Mouse (Mus musculus) MEL (cell line): Measurements from ENCODE around the gene Npas3. TPM values are rescaled to one million over a fixed set of nuclear protein-coding genes. Genes with fewer than 3 reads are reported as not detected.

Experiments
- DNase-seq: peaks from one replicate; pipeline ENCODE4 v3.0.0; 2011; ENCODE audit warnings: low read depth, low spot score
- H3K27ac ChIP-seq: 2 replicates; pipeline ENCODE4 v1.5.1; 2012; ENCODE audit warnings: low read depth, mild to moderate bottlenecking, control low read depth, low read length, moderate library complexity; ENCODE audit not compliant: control insufficient read depth
- H3K27me3 ChIP-seq, 2 experiments: fragments of 150-350 bp in 1 of 2; sonication (generic) in 1 of 2; 2 replicates each; pipeline ENCODE4 v1.6.1; 2012; ENCODE audit warnings: low read length in 2 of 2, mild to moderate bottlenecking in 2 of 2, improper control_type of control experiment in 1 of 2, moderate library complexity in 1 of 2; ENCODE audit not compliant: insufficient read depth in 2 of 2, control insufficient read depth in 1 of 2
- H3K36me3 ChIP-seq, 2 experiments: 2 replicates each; pipeline ENCODE4 v1.6.1; 2012 to 2014; ENCODE audit warnings: low read length in 2 of 2, improper control_type of control experiment in 1 of 2, inconsistent platforms in 1 of 2, mild to moderate bottlenecking in 1 of 2; ENCODE audit not compliant: insufficient read depth in 2 of 2, control insufficient read depth in 1 of 2
- H3K4me1 ChIP-seq, 2 experiments: fragments of 150-350 bp in 1 of 2; sonication (generic) in 1 of 2; 2 replicates each; pipeline ENCODE4 v1.6.1; 2012; ENCODE audit warnings: low read length in 2 of 2, improper control_type of control experiment in 1 of 2, mild to moderate bottlenecking in 1 of 2; ENCODE audit not compliant: insufficient read depth in 2 of 2, control insufficient read depth in 1 of 2
- H3K4me3 ChIP-seq, 2 experiments: fragments of 150-350 bp in 1 of 2; sonication (generic) in 1 of 2; 2 replicates each; pipeline ENCODE4 v1.5.1; 2012; ENCODE audit warnings: low read depth in 2 of 2, low read length in 2 of 2, mild to moderate bottlenecking in 2 of 2, moderate library complexity in 2 of 2, control low read depth in 1 of 2, improper control_type of control experiment in 1 of 2; ENCODE audit not compliant: control insufficient read depth in 1 of 2, insufficient read depth in 1 of 2
- H3K79me2 ChIP-seq: 2 replicates; pipeline ENCODE4 v1.6.1; 2012; ENCODE audit warnings: mild to moderate bottlenecking, low read length, moderate library complexity; ENCODE audit not compliant: control insufficient read depth, poor library complexity, insufficient read depth
- H3K9ac ChIP-seq: 2 replicates; pipeline ENCODE4 v1.6.1; 2012; ENCODE audit warnings: low read depth, mild to moderate bottlenecking, control low read depth, low read length, moderate library complexity; ENCODE audit not compliant: control insufficient read depth, poor library complexity, severe bottlenecking
- H3K9me3 ChIP-seq: fragments of 150-350 bp; sonication (generic); replicated peaks from 2 replicates; pipeline ENCODE4 v1.6.1; 2012; ENCODE audit warnings: mild to moderate bottlenecking, low read length, improper control_type of control experiment, moderate library complexity; ENCODE audit not compliant: insufficient read depth
- BHLHE40 ChIP-seq: IDR thresholded peaks from 2 replicates; pipeline ENCODE4 v1.6.1; 2012; ENCODE audit warnings: low read depth, mild to moderate bottlenecking, inconsistent platforms, low read length, improper control_type of control experiment, borderline replicate concordance
- CHD1 ChIP-seq: IDR thresholded peaks from 2 replicates; pipeline ENCODE4 v1.6.1; 2012; ENCODE audit warnings: low read depth, mild to moderate bottlenecking, inconsistent platforms, low read length, improper control_type of control experiment
- E2F4 ChIP-seq: IDR thresholded peaks from 2 replicates; pipeline ENCODE4 v1.6.1; 2011; ENCODE audit warnings: low read depth, low read length, improper control_type of control experiment, borderline replicate concordance
- EP300 ChIP-seq, 2 experiments: IDR thresholded peaks; 2 replicates each; pipeline ENCODE4 v1.6.1; 2011; ENCODE audit warnings: improper control_type of control experiment in 2 of 2, low read length in 2 of 2, low read depth in 1 of 2, mild to moderate bottlenecking in 1 of 2
- JUND ChIP-seq: IDR thresholded peaks from 2 replicates; pipeline ENCODE4 v1.6.1; 2011; ENCODE audit warnings: low read depth, mild to moderate bottlenecking, improper control_type of control experiment, low read length
- KAT2A ChIP-seq: conservative IDR thresholded peaks from 2 replicates; pipeline ENCODE4 v1.6.1; 2012; ENCODE audit warnings: low read depth, low read length, improper control_type of control experiment, inconsistent platforms
- MAFK ChIP-seq: IDR thresholded peaks from 2 replicates; pipeline ENCODE4 v1.6.1; 2011; ENCODE audit warnings: low read depth, mild to moderate bottlenecking, low read length, improper control_type of control experiment, borderline replicate concordance
- MEF2A ChIP-seq: IDR thresholded peaks from 2 replicates; pipeline ENCODE4 v1.6.1; 2014; ENCODE audit warnings: low read depth, mild to moderate bottlenecking, inconsistent platforms, low read length, improper control_type of control experiment; ENCODE audit not compliant: poor library complexity, insufficient replicate concordance, severe bottlenecking; ENCODE audit errors: extremely low read depth
- MYC ChIP-seq: IDR thresholded peaks from 2 replicates; pipeline ENCODE4 v1.6.1; 2011; ENCODE audit warnings: low read depth, mild to moderate bottlenecking, low read length, improper control_type of control experiment, moderate library complexity
- POLR2A ChIP-seq, 2 experiments: IDR thresholded peaks; 2 replicates each; pipeline ENCODE4 v1.6.1; 2011 to 2012; ENCODE audit warnings: low read length in 2 of 2, mild to moderate bottlenecking in 2 of 2, control low read depth in 1 of 2, improper control_type of control experiment in 1 of 2, low read depth in 1 of 2, moderate library complexity in 1 of 2; ENCODE audit not compliant: control insufficient read depth in 1 of 2, insufficient read depth in 1 of 2, poor library complexity in 1 of 2
- POLR2AphosphoS5 ChIP-seq: IDR thresholded peaks from 2 replicates; pipeline ENCODE4 v1.6.1; 2012; ENCODE audit warnings: low read depth, borderline replicate concordance, mild to moderate bottlenecking, inconsistent platforms, low read length, moderate library complexity, mixed read lengths
- RAD21 ChIP-seq: IDR thresholded peaks from 2 replicates; pipeline ENCODE4 v1.6.1; 2011; ENCODE audit warnings: mild to moderate bottlenecking, low read depth, low read length, improper control_type of control experiment
- SIN3A ChIP-seq: IDR thresholded peaks from 2 replicates; pipeline ENCODE4 v1.6.1; 2012; ENCODE audit warnings: low read length, improper control_type of control experiment, inconsistent platforms
- TBP ChIP-seq: IDR thresholded peaks from 2 replicates; pipeline ENCODE4 v1.8.0; 2011; ENCODE audit warnings: low read depth, low read length, improper control_type of control experiment
- TCF12 ChIP-seq: IDR thresholded peaks from 2 replicates; pipeline ENCODE4 v1.6.1; 2014; ENCODE audit warnings: low read depth, mild to moderate bottlenecking, inconsistent platforms, low read length, improper control_type of control experiment, moderate library complexity
- USF1 ChIP-seq: IDR thresholded peaks from 2 replicates; pipeline ENCODE4 v1.6.1; 2014; ENCODE audit warnings: low read depth, mild to moderate bottlenecking, inconsistent platforms, low read length, improper control_type of control experiment, moderate library complexity
- ZKSCAN1 ChIP-seq: IDR thresholded peaks from 2 replicates; pipeline ENCODE4 v1.6.1; 2012; ENCODE audit warnings: low read depth, mild to moderate bottlenecking, inconsistent platforms, low read length, improper control_type of control experiment, moderate library complexity
- ZNF384 ChIP-seq: IDR thresholded peaks from 2 replicates; pipeline ENCODE4 v1.6.1; 2012; ENCODE audit warnings: low read depth, mild to moderate bottlenecking, inconsistent platforms, low read length, improper control_type of control experiment
- polyA plus RNA-seq, 2 experiments: library from polyadenylated mRNA; stranded (reverse) in 1 of 2; unstranded in 1 of 2; fragments of >175 nt in 1 of 2; fragments of >200 nt in 1 of 2; gene quantifications; 2 replicates each; pipeline versions ENCODE4 v1.2.1 to v1.2.4; 2012; ENCODE audit warnings: low replicate concordance in 2 of 2, low read depth in 1 of 2; ENCODE audit not compliant: insufficient read length in 2 of 2, insufficient read depth in 1 of 2, missing spikeins in 1 of 2
- total RNA-seq: library from RNA; depleted of rRNA; stranded (reverse); fragments of 300-350 nt; gene quantifications from 2 replicates; pipeline ENCODE4 v1.2.3, GENCODE M21; 2012

Gene Npas3
- total and polyA plus RNA-seq, 3 experiments: not detected

GRCm38 (mm10) chr12:53496386-53496785, 247.9 kb downstream of the Npas3 start:
- no peak for TF ChIP-seq BHLHE40
- no peak for TF ChIP-seq MAFK
- TF ChIP-seq MYC: no peak
- no peak for TF ChIP-seq SIN3A
- Histone ChIP-seq H3K9ac (no peak overlapping the region), H3K79me2 (no peaks in the 10 kb centered on the region), H3K36me3 (no peaks in the 10 kb centered on the region), H3K4me3 (no peak overlapping the region), H3K27me3 (no peaks in the 10 kb centered on the region), H3K27ac (no peak overlapping the region), H3K9me3 (no peaks in the 10 kb centered on the region), H3K4me1 (no peaks in the 10 kb centered on the region)
- peak; percentile 3 for DNase-seq

GRCm38 (mm10) chr12:53514885-53515284, 266.4 kb downstream of the Npas3 start:
- Histone ChIP-seq H3K4me3 (no peak overlapping the region), H3K79me2 (no peaks in the 10 kb centered on the region)
- TF ChIP-seq USF1 (no peak), EP300 (IDR thresholded peaks at IDR 0.05; ENCODE audit: low read depth in 1 of 2, low read length in 2 of 2) (no peak), CHD1 (no peak), TCF12 (no peak), MAFK (no peak), TBP (no peak), KAT2A (no peak), ZKSCAN1 (no peak), JUND (no peak), MEF2A (no peak), E2F4 (no peak), POLR2A (IDR thresholded peaks at IDR 0.05; ENCODE audit: control insufficient read depth in 1 of 2, insufficient read depth in 1 of 2, low read depth in 1 of 2, low read length in 2 of 2, poor library complexity in 1 of 2) (no peak), POLR2AphosphoS5 (no peak), ZNF384 (no peak), RAD21 (no peak)
- TF ChIP-seq, all 39 proteins: peak for 0
- no peaks in the 10 kb centered on the region for H3K4me1 ChIP-seq
- no peaks in the 10 kb centered on the region for H3K36me3 ChIP-seq
- no peak overlapping the region for H3K9ac ChIP-seq
- DNase-seq: no peak
- H3K27ac ChIP-seq: no peak overlapping the region
- H3K9me3 ChIP-seq: no peaks in the 10 kb centered on the region
- no peaks in the 10 kb centered on the region for H3K27me3 ChIP-seq
